Mouse (Mus musculus): ENCODE measurements at regions not wholly inside any gene's neighbourhood (a gene's known extent, or its start where the extent isn't known, plus 50 kb on each side); places are given as distances from the start of the nearest gene placed in this dataset.

DNA sequence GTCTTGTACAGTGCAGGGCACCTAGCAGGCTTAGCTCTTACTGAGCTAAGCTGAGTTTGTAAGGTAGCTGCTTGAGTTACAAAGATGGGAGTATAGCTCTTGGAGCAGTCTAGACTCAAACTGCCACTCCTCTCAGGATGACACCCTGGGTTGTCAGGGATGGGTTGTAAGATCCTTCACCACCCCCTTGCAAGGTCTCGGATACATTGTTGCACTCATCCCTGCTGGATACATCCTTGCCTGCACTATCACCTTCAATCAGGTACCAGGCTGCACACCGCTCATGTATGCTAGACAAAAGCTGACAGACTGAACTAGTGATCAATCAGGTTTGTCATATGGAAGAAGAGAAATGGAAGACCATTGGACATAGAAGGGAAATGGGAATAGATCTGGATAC lies 390.4 kb upstream of the Trpc7 start:
- DNase-seq (ENCODE audit: extremely low spot score in 1 of 2, low spot score in 1 of 2): no peak

DNA sequence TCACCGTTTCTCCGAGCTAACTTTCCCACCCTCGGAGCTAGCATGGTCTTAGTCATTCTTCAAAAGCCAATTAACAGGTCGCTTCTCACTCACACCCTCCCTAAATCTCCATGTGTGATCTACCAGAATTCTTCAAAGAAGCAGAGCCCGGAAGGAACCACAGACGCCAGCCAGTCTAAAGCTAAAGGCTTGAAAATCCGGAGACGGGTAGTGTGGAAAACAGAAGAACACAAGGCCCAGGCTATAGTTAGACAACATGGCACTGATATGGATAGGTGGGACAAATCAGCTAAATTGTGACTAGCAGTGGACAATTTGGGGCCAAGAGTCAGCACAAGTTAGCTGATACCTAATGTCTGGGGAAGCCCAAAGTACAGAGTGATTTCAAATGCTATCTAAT lies 387.0 kb upstream of the Trpc7 start:
- no peak for DNase-seq (ENCODE audit: extremely low spot score in 1 of 2, low spot score in 1 of 2)

DNA sequence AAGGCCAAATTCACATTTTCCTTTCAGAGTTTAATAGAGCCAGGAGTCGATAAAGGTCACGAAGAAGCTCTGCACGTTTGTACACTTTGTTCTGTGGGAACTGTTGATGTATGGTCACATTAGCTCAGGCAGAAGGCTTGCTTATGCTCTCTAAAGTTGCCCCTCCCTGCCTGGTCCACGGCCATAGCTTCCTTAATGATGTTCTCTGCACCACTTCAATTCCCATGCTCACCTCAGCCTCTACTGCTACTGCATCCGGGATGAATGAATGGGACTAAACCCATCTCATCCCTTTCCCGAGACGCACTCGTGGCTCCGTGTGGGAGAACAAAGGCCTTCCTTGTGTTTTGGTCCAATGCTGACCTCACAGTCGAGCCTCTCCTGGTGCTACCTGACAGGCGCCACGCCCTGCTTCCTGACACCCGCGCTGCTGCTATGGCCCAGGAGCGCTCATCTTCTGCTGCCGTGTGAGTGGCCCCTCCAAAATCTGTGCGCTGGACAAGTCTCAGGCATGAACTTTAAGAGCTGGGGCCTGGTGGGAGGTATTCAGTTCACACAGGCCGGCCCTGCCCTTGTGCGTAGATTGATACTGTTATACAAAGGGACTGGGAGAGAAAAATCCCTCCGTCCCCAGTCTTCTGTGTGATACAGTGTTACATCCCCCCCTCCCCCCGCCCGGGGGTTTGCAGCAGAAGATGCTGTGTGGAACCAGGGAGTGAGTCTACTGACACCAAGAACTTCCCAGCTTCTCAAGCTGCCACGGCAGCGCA lies 386.3 kb upstream of the Trpc7 start:
- DNase-seq (ENCODE audit: extremely low spot score in 1 of 2, low spot score in 1 of 2): no peak

- peak in 1 of 2 experiments; percentile 78 for DNase-seq (ENCODE audit: extremely low spot score in 1 of 2, low spot score in 1 of 2)
Observed at GRCm38 (mm10) chr13:57281504-57281903, 385.7 kb upstream of the Trpc7 start.

- DNase-seq (ENCODE audit: extremely low spot score in 1 of 2, low spot score in 1 of 2): peak in 1 of 2 experiments; percentile 24
Observed at GRCm38 (mm10) chr13:57278580-57278979, 382.8 kb upstream of the Trpc7 start.

DNA sequence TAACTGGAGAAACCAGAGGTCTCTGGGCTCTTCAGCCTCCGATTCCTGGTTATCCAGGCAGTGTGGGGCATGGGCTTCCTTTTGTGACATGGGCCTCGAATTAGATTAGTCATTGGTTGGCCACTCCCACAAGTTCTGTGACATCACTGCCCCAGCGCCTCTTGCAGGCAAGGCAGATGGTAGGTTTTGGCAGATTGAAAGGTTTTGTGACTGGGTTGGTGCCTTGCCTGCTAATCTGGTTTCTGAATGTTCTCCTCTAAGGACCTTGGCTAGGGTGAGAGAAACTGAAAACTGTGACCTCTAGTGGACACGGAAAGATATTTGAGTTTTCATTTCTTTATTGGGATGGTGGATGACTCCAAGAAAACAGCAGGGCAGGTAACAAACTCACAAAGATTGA lies 381.3 kb upstream of the Trpc7 start:
- peak in 1 of 2 experiments; percentile 36 for DNase-seq (ENCODE audit: extremely low spot score in 1 of 2, low spot score in 1 of 2)

GRCm38 (mm10) chr13:57275871-57276270 lies 380.1 kb upstream of the Trpc7 start:
- no peak for DNase-seq (ENCODE audit: extremely low spot score in 1 of 2, low spot score in 1 of 2)

DNA sequence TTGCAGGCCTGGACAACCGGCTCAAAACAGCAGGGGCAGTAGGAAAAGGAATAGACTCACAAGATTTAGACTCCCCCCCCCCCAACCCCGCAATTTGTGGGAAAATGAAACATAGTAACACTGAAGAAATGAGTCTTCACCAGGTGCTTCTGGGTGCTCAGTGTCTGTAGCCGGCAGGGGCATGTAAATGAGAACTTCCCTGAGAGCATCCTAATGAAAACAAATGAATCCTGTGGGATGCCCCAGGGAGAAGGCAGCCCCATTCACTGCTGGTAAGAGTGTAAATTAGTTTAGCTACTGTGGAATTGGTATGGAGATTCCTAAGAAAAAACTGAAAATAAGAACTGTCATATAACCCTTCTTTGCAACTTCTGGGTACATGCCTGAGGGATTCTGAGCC lies 377.8 kb upstream of the Trpc7 start:
- DNase-seq (ENCODE audit: extremely low spot score in 1 of 2, low spot score in 1 of 2): no peak

DNA sequence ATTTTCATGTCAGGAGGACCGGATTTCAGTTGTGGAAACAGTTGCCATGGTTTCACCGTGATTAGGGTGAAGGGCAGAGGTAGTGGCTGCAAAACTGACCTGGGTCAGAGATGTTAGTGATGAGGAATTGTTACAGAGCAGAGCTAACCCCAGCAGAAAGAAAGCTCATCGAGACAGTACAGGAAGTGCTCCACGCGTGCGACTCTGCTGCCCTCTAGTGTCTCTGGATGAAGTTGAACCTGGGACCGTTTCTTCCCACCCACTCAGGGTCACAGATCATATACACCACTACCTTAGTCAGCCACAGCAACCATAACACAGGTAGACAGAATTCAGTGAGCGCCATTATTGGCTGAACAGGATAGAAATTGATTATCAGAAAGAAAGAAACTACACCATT lies 373.8 kb upstream of the Trpc7 start:
- DNase-seq (ENCODE audit: extremely low spot score in 1 of 2, low spot score in 1 of 2): peak in 1 of 2 experiments; percentile 72

DNA sequence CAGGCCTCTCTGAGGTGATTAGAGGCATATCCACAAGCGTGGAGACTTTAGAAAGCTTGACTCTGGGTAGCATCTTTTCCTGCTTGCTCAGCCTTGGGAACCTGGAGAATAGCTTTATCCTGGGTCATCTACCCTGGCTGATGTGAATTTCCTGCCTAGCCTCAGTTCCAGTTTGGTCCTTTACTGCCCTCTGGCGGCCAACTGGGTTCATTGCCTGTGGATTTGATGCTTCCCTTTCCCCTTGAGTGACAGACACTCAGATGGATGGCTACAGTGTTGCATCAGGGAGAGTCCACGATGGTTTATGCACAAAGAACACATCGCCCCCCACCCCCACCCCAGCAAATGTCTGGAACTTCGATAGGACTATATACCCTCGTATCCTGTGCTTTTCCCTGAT lies 364.1 kb upstream of the Trpc7 start:
- peak; percentile 49 to 93 for DNase-seq (ENCODE audit: extremely low spot score in 1 of 2, low spot score in 1 of 2)

DNA sequence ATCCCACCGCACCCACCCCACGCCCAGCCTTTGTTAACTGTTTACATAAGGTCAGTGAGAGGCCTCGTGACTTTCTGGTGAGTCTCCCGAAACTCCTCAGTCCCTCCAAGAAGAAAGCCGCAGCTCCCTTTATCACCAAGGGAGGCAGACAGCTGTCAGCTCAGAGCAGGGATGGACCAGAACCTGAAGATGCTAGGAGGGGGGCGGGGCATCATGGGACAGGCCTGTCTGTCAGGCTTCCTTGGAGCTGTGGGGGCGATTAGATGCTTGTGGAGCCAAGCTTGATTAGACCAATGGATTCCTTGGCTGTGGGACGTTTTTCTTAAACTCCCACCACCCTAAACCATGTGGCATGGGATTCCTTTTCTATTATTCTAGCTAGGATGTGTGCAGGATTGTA lies 363.7 kb upstream of the Trpc7 start:
- no peak for DNase-seq (ENCODE audit: extremely low spot score in 1 of 2, low spot score in 1 of 2)

DNA sequence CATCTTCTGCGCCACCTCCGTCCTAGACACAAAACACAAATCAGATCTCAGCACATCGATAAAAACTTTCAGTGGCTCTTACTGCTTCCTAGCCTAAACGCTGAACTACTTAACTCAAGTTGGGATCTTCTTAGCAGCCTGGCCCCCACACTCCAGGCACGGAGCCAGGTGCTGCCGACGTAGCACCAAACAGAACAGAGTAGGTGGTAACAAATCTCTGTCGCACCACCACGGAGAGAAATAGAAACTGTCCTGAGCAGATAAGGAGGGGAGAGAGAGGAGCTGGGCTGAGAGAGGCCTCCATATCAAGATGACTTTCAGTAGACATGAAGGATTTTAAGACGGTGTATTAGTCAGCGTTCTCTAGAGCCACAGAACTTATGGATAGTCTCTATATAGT lies 360.1 kb upstream of the Trpc7 start:
- peak; percentile 69 to 82 for DNase-seq (ENCODE audit: extremely low spot score in 1 of 2, low spot score in 1 of 2)

DNA sequence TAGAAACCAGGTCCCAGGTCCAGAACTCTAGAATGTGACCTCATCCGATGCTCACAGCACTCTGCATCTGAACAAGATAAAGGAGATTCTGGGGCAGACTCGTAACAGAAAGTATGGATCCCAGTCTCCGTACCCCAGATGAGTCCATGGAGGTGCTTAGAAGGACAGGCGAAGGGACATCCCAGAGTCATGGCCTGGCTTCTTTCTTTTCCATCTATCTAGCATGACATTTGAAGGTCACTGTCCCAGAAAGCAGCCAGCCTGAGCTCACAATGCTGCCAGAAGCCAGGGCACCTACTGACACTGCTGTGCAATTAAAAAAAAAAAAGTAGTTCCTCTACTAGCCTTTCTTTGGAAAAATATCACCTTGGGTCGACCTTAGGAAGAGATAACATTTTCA lies 354.1 kb upstream of the Trpc7 start:
- no peak for DNase-seq (ENCODE audit: extremely low spot score in 1 of 2, low spot score in 1 of 2)

DNA sequence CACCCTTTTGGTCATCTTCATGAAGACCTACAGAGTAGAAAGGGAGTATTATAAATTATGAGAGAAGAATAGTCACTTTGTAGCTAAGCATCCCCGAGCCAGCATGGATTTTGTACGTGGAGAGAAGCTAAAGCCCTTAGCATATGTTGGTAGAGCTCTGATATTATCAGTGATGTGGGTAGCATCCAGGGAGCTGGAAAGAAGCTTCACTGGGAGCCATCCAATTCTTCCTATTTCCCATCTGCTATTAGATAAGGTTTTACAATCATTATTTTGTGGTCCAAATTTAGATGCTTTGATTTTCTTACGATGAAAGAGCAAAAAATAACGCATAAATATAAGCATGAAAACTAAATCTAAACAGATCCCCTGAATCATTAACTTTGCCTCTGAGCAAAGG lies 353.6 kb upstream of the Trpc7 start:
- peak in 1 of 2 experiments; percentile 12 for DNase-seq (ENCODE audit: extremely low spot score in 1 of 2, low spot score in 1 of 2)

GRCm38 (mm10) chr13:57246238-57246963 lies 350.6 kb upstream of the Trpc7 start:
- DNase-seq (ENCODE audit: extremely low spot score in 1 of 2, low spot score in 1 of 2): peak in 1 of 2 experiments; percentile 44

DNA sequence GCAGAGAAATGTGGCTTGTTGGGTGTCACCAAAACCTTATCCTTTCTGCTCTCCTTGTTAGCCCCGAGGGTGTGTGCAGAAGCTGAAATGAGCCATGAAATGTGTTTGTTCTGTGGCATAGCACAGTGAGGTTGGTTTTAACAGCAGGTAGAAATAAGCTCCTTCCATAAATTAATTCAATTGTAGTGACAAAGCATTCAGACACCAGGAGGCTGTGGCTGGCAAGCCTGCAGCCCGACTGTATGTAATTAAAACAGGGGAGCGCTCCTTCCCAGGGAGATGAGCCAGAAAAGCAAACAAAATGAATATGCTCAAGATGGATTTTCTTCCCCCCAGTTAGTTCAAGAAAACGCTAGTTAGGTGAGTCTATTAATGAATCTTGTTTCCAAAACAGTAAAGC lies 341.1 kb upstream of the Trpc7 start:
- peak in 1 of 2 experiments; percentile 7 for DNase-seq (ENCODE audit: extremely low spot score in 1 of 2, low spot score in 1 of 2)

- no peak for DNase-seq (ENCODE audit: extremely low spot score in 1 of 2, low spot score in 1 of 2)
Observed at GRCm38 (mm10) chr13:57236211-57236610, 340.4 kb upstream of the Trpc7 start.

- no peak for DNase-seq (ENCODE audit: extremely low spot score in 1 of 2, low spot score in 1 of 2)
Observed at GRCm38 (mm10) chr13:57232906-57233305, 337.1 kb upstream of the Trpc7 start.

DNA sequence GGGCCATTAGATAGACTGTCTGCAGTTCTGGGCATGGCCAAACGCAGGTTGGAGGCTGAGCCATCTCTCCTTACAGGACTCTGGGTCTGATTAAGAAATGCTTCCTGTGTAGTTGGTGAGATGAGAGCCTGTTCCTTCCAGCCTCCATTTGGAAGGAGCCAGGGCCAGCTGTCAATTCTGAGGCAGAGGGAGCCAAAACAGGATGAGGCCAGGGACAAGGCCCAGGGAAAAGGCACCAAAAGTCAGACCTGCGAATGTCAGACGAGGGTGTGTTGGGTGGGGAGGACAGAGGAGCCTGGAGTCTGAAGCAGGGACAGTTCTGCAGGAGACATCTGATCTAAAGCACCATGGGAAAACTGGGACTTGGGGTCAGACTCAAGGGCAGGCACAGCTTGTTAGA lies 335.9 kb upstream of the Trpc7 start:
- no peak for DNase-seq (ENCODE audit: extremely low spot score in 1 of 2, low spot score in 1 of 2)

- DNase-seq (ENCODE audit: extremely low spot score in 1 of 2, low spot score in 1 of 2): no peak
Observed at GRCm38 (mm10) chr13:57230253-57230652, 334.5 kb upstream of the Trpc7 start.

GRCm38 (mm10) chr13:57221092-57221491 lies 325.3 kb upstream of the Trpc7 start:
- DNase-seq (ENCODE audit: extremely low spot score in 1 of 2, low spot score in 1 of 2): no peak

DNA sequence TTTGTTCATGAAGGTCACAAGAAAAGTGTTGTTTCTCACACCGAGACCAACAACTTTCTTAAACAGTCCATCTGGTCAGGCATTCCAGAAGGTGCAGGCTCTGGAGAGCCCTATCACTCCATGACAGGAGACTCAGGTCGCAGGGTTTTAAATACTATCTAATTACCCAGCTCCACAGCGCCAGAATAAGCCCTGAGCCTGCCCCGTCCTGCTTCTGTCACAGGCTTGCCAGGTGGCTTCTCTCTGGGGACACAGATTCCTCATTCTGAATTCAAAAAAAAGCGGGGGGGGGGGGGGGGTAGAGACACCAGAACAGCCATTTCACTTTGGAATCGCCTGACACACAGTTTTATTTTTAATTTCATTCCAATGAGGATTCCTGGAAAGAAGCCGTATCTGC lies 320.4 kb upstream of the Trpc7 start:
- no peak for DNase-seq (ENCODE audit: extremely low spot score in 1 of 2, low spot score in 1 of 2)

All from frontal cortex, adult 2 months (tissue).